Mouse (Mus musculus): ENCODE measurements around the gene Flvcr2.

Flvcr2 gene

DNA sequence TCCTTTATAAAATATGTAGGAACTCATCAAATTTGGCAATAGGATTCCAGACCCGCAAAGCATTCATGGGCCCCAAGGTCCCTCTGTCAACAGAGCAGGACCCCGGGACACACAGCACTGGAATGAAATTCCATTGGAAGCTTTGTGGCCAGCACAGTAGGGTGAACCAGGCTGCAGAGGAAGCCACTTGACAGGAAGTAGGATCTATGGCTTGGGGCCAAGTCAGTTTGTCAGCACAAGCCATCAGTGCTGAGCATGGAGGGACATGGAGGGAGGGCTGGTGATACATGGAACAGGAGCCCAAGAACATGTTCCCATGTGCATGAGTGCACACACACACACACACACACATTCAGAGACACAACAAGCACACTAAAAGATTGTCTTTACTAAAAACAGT, 10.1 kb upstream of the Flvcr2 start:
- DNase-seq, result peak; percentile 71

DNA sequence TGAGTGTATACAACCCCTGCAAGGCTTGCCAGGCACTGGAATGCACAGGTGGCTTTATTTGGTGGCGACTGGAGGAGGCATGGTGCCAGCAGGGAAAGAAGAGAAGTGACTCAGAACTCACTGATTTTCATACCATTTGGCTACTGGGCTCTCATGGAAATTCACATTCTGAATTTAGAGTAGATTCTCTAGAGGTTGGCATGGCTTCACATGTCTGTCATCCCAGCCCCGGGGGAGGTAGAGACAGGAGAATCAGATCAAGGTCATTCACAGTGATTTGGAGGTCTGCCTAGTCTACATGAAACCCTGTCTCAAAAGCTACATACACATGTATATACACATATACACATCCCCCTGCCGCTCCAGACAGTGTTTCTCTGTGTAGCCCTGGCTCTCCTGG, 9.4 kb upstream of the Flvcr2 start:
- no peak for DNase-seq

DNA sequence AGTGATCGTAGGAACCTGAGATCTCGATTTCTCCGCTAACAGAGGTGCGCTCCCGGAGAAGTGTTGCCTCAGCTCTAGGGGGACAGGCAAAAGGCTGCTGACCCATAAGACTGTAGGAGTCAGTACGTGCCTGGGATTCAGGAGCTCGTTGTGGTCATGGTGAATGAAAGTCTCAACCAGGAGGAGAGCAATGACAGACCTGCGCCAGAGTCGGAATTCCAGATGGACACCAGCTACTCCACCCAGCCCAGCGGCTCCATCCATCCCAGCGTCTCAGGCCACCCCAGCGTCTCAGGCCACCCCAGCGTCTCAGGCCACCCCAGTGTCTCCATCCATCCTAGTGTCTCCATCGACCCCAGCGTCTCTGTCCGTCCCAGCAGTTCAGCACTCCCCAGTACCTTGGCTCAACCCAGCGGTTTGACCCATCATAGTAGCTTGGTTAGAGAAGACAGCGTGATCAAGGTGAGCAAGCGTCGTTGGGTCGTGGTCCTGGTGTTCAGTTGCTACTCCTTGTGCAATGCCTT, 419 bp downstream of the Flvcr2 start:
- peak; percentile 32 for DNase-seq

DNA sequence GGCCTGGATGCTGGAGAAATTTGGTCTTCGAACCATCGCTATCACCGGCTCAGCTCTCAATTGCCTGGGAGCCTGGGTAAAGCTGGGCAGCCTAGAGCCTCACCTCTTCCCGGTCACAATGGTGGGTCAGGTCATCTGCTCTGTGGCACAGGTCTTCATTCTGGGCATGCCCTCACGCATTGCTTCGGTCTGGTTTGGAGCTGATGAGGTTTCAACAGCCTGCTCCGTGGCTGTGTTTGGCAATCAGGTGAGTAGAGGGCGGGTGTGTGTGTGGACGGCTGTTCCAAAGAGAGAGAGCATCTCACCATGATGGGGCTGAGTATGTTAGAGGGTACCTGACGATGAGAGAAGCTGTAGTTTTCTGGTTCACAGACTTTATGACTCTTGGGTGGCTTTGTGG, 1.0 kb downstream of the Flvcr2 start:
- DNase-seq, result no peak

DNA sequence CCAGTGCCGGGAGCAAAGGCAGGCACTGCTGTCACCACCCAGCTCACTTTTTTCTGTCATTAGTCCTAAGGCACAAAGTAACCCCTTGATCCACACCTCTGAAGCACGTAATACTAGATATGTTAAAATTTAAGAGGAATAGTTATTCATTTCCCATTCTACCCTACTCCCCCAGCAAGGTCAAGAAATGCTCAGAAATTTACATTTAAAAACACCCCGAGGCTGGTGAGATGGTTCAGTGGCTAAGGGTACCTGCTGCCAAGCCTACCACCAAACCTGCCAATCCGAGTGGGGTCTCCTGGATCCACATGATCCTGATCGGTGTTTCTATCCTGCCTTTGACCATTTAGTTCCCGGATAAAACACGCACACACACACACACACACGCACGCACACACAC, 3.5 kb downstream of the Flvcr2 start:
- DNase-seq, result peak; percentile 53

DNA sequence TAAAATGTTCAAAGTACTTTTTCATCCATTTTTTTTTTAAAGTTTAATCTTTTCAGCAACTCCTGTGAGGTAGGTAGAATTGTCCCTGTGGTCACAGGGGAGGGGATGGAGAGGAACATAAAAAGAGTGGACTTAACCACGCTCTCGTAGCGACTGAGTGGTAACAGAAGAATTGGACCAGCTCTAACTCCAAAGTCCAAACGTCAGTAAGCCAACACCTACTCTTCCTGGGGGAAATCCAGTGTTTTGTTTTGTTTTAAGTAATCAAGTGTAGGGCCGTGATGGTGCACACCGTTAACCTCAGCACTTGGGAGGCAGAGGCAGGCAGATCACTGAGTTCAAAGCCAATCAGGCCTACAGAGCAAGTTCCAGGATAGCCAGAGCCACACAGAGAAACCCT, 5.8 kb downstream of the Flvcr2 start:
- no peak for DNase-seq

DNA sequence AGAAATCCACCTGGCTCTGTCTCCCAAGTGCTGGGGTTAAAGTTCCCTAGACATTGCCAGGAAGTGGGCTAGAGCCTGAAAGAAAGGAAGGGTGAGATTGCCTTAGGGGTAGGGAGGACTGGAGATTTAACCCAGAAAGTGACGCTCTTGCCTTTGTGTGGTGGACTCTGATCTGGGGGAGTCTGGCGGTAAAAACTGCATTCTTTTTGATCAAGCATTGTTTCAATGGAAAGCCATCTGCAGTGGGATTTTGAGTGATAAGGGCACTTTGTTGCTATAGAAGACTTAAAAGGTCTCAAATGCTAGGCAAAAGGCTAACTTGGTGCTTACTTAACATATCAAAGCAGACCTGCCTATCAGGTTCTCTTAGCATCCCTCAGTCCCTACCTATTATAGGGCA, 6.9 kb downstream of the Flvcr2 start:
- DNase-seq, result no peak

DNA sequence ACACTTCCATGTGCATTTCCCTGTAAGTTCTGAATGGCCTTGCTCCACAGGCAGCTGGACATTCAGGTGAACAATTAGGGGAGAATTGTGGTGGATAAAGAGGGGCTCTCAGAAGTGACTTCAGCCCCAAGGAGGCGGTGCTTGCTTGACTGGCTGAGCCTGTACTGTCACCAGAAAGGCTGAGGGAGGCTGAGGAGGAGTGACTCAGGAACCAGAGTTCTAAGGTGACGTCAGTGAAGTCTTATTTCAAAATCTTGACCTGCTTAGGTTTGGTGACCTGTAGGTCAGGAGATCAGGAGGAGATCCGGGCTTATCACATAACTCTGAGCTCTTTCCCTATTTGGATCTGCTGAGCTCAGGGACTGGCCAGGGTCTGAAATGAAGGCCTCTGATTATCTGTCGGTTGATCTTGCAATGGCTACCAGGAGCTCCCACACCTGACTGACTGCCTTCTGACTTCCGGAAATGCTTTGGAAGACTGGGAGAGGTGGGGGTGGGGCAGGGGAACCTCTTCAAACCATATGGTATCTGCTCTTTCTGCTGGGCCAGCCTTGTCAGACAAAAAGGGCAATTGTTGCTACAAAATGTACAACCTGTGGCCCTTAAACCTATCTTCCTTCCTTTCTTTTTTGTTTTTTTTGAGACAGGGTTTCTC, 8.4 kb downstream of the Flvcr2 start:
- DNase-seq, result no peak

DNA sequence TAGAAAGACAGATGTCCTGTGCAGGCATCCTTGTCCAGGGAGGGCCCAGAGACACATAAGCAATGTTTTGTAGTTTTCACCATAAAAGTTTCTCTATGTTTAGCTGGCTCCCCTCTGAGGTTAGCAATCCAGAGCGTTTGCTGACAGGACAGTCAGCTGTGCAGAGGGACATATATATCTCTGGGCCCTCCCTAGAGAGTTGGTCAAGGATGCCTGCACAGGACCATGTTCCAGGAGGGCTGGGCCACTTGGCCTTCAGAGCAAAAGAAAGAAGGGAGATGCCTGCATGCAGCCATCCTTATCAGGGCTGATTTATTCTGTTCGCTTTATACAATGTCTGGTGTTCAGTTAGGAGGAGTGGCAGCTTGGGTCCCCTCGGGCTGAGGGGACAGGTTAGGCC, 10.1 kb downstream of the Flvcr2 start:
- no peak for DNase-seq

DNA sequence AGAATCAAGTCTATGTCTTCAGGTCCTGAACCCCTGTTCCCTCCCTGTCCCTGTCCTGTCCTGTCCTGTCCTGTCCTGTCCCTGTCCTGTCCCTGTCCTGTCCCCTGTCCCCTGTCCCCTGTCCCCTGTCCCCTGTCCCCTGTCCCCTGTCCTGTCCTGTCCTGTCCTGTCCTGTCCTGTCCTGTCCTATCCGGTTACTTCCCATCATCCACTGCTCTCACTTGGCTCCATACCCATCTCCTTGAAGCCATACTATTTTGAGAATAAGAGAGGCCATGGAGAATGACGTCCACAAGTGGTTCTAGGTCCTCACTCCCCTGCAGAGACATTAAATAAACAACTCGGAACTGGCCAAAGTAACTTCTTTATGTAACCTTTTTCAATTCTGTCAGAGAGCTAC, 10.7 kb downstream of the Flvcr2 start:
- DNase-seq, result no peak

DNA sequence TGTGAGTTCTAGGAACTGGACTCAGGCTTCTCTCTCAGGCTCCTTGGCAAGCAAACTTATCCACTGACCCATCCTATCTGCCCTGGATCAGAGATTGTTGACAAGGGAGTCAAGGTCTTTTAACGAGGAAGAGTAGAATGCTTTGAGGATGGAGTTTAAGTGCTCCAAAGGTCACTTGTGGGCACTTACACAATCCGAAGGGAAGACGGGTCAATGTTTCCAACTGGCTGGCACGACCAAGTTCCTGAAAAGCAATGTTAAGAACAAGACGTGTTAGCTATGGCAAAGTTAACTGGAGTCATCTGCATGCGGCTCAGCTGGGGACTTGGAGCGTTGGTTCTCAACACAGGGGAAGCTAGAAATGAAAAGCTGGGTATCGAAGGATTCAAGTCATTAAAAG, 12.4 kb downstream of the Flvcr2 start:
- peak; percentile 25 for DNase-seq

DNA sequence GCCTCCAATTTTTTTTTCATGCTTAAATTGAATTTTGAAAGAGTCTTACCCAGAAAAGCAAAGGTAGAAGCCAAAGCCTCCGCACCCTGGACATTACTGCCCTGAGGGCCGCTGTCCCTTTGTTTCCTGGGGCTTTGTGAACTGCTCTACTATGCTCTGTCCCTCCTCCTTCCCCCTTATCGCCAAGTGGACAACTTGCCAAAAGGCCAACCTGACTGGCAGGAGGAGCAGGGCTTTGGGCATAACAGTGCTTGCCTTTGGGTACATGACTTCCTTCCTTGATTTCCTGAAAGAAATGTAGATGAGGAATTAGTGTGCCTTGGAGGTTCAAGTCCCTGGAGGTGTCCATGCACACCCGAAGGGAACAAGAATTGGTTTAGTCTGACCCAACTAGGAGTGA, 15.1 kb downstream of the Flvcr2 start:
- no peak for DNase-seq

DNA sequence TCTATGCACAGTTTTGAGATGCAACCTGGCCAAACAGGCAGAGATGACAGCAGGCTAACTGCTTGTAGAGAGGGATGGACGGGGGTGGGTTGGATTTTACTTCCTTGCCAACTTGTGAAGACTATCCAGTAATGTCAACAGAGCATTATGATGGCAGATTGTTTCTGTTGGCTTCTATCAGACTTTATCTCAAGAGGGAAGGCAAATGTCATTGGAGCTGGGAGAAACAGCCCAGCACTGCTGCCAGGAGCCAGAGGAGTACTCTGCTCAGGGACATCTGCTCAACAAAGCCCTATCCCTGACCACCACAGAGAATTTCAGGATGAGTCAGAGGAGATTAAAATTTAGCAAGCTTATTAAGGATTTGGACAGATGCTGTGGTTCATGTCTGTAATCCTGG, 18.3 kb downstream of the Flvcr2 start:
- DNase-seq, result no peak

DNA sequence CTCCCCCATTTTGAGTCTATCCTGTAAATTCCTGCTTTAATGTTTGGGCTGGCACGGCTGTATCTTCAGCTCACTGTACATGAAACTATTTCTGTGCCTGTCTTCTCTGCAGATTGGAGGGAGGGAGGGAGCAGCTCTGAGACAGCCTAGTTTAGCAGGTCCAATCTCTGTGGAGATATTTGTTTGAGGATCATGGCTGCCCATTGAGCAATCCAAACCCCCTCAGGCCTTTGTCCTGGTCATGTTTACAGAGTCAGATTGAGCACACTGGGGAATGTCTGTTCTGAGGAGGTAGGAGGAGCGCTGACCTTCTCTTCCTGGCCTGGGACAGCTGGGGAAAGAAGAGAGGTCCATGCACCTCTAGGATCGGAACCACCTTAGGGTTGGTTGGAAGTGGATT, 19.9 kb downstream of the Flvcr2 start:
- no peak for DNase-seq

DNA sequence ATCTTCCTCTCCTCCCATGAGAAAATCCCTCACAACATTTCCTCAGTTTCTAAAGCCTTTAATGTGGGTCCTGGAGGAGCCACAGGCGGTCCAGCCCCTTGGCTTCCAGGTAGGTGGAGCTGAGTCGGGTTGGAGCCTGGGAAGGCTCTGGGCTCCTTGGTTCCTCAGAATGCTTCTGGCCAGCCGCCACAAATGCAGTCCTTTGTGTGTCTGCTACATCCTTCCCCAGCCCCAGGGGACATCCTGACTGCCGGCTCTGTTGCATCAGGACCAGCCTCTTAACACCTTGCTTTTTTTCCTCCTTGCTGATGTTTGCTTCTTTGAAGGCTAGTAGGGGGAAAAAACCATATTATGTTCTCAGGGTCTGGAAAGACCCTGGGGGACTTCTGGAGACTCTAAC, 21.4 kb downstream of the Flvcr2 start:
- peak; percentile 28 for DNase-seq

DNA sequence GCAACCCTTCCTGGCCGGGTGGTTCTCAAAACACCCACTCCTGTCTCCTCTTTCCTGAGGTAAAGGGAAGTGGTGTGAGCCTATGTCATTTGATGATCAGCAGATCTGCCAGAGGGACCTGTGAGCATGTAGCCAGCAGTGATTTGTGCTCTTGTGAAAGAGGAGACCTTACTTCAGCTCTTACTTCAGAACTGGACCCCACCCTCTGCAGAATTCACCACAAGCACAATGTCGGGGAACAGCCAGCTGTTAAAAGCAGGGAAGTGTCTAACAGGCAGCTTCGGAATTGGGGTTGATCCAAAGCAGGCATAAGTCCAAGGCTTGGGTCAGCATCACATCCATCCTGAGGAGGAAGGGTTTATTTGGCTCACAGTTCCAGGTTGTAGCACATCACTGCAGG, 25.0 kb downstream of the Flvcr2 start:
- peak; percentile 21 for DNase-seq

DNA sequence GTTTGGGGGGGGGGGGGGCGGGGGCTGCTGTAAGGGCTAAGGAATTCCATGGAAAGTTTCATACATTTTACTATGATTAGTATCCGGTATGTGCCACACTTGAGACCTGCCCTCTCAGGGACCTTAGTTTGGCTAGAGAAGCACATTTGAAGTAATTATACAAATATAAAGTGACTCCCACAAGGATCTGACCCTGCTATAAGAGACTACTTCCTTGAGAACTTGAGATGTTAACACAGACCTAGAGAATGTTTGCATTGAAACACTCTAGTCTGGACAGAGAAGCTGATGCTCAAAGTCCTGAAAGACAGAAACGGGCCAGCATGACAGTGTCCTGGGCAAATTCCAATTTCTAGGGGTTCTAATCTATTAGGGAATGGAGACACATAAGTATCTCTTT, 32.6 kb downstream of the Flvcr2 start:
- DNase-seq, result no peak

DNA sequence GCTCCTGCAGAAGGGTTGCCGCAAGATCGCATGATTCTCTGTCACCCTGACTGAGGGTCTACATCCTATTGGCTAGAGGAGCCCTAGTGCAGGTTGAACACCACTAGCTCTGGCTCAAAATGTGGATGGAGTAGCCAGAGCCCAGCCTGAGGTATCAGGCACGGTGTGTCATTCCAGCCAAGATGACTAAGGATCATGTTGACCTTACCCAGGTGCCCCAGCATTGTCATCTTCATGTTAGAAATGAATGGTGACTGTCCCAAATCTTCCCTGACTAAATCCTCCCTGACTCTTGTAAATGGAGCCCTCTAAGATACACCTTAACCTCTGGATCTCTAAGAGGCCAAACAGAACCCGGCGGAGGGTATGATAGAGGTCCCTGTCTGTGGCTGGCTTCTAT, 33.4 kb downstream of the Flvcr2 start:
- DNase-seq, result no peak

DNA sequence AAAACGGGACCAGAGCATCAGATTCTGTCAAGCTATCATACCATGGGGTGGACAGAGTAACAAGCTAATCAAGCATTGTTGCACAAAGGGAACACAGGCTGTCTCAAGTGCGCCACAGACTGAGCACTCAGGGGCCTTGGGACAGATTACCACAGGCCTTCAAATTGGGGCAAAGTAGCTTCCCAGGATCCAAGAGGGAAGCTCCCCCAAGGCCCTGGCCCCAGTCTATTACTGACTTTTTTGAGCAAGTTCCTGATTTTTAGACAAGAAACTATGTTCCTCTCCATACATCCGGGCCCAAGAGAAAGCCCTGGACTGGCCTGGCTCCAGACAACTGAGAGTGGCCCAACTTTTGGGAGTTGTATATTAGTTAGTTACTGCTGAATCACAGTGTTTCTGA, 35.3 kb downstream of the Flvcr2 start:
- DNase-seq, result no peak

DNA sequence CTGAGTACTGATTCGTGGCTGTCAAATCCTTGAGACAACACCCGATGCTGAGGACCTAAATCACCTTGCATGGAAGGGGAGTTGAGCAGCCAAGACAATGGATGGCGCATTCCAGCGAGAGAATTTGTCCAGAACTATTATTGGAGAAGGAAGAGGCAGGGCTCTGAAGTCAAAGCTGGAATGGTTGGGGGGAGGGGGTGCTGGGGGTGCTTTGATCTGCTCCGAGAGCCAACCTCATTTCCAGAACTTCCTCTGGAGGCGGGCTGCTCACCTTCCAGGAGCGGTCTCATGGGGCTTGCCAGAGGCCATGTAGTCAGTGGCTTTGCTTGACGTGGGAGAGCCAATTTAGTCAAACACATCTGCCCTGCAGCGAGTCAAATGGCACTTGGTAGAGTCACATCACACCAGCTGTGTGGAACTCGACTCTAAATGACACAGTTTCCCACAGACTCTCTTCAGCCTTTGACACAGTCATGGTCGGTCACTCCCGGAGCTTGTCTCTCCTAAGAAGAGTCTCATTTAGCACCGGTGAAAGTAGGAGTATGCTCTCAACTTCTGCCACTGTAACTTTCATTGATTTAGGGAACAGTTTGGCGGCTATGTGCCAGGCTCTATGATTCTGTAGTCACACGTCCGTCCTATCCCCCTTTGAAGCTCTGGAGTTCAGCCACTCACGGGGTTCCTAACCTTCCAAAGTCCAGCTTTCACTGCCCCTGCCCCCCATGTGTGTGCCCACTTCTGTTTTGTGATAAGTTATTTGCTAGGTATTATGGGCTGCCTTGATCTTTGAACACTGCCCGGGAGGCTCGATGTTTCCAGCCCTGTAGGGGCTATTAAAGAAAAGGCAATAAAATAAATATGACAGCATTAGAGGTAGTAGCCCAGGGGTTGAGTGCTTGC, 38.8 kb downstream of the Flvcr2 start:
- peak; percentile 54 for DNase-seq

DNA sequence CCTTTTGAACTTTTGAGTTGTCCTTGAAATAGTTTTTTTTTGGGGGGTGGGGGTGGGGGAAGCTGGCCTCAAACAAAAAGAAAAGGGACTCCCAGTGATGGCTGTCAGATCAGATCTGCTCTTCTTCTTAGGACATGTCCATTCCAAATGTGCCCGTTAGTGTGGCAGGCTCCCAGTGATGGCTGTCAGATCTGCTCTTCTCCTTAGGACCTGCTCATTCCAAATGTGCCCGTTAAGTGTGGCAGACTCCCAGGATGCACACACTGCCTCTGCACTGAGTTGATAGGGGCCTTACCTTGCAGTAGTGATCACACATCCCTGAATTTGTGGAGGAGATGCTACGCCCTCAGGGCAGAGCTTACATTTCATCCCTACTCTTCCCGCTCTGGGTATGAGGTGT, 45.8 kb downstream of the Flvcr2 start:
- no peak for DNase-seq

DNA sequence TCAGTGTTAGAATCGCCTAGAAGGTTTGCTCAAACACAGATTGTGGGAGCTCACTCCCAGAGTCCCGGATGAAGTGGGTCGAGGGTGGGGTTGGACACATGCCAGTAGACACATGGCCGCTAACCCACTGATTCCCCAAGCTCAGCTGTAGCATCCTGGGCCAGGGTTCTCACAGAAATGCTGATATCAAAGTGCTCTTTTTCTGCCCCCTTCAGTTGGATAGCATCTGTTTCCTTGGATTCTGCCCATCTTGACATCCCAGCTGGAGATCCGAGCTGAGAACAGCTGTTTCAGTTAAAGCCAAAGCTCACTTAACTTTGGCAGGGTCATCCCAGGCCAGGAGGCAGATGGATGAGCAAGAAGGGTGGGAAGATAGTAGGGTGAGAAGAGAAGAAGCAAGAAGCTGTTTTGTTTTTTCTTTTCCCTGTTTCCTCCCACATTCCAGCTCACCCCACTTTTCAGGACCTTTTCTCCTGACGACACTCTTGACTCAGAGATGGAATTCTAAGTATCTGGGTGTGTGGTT, 46.5 kb downstream of the Flvcr2 start:
- peak; percentile 74 for DNase-seq

DNA sequence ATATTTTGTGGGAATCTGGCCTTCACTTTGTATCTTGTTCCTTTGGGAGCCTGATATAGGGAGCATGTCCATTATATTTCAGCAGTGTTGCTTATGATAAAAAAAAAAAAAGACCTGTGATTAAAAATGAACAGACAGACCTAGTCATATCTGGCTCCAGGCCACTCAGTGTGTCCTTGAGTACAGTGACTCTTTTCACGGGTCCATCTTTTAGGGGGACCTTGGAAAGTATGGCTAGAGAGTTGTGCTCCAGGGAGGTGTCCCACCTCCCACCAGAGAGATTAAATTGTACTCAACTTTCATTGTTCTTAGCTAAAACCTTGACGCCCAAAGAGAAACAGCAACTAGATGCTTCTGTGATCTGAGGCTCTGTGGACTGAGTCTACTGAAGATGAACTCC, 47.8 kb downstream of the Flvcr2 start:
- DNase-seq, result no peak

DNA sequence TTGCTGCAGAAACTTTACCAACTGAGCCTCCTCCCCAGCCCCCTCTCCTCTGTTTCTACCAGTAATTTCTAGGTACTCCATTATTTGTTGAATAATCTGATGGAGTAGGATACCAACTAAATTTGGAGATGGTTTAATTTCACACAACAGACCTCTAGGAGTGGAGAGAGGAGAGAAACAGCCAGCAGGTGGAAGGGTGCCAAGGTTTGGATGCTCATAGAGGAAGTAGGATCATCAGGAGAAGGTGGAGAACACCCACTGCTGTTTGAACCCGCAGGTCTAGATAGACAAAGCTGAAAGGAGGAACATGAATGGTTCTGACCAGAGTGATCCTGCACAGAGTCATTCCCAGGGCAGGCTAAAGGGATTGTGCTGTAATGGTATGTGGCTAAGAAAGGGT, 49.2 kb downstream of the Flvcr2 start:
- no peak for DNase-seq

All from kidney, postnatal 10 days (tissue).